In genomic region chr14:101781219-101781618, GRCm38 (mm10) we compare ENCODE assay signal across 31 mouse cellular contexts. TPM values are rescaled to one million over a fixed set of nuclear protein-coding genes. Genes with fewer than 3 reads are reported as not detected.
A peak's percentile ranks its signal among the peaks of the same experiment; 100 is the strongest.
DNase-seq lines count a peak whose midpoint lies in the region; ATAC-seq and TF ChIP-seq lines count a peak whose summit lies in the region.
"Had no signal": no experiment of that assay in that cellular context is flagged by ENCODE, and none has a peak within 500 bp of the region (broad histone marks: within the 10 kb centered on the region; RNA-seq: fewer than 3 reads in every experiment).

No protein-coding gene starts in this region.

- H3K9ac ChIP-seq in heart, embryonic 13.5 days = peak overlapping the region; percentile 50; the same call in 1 of the 2 replicates
- H3K9ac ChIP-seq in intestine, embryonic 15.5 days = no peak overlapping the region
- H3K9ac ChIP-seq in kidney, embryonic 14.5 days (ENCODE audit: low read depth, low read length) = no peak overlapping the region
- H3K9ac ChIP-seq: forebrain, embryonic 12.5 days; hindbrain, embryonic 14.5 days; limb, embryonic 12.5 days; liver, embryonic 15.5 days; lung, embryonic 14.5 days; midbrain, embryonic 12.5 days; neural tube, embryonic 12.5 days had no signal

- WGBS in heart, embryonic 13.5 days = 66% methylated on average over 11 of the region's 11 CpGs
- WGBS in intestine, embryonic 15.5 days = 59% methylated on average over 11 of the region's 11 CpGs
- WGBS in kidney, embryonic 14.5 days = 57% methylated on average over 11 of the region's 11 CpGs

- no peak for ATAC-seq in heart, embryonic 13.5 days (ENCODE audit: extremely low read depth, insufficient number of reproducible peaks, low FRiP score, low TSS enrichment)
- ATAC-seq in intestine, embryonic 15.5 days = peak; percentile 64
- ATAC-seq in granulocyte monocyte progenitor cell, adult 5-6 weeks (replicated peaks; ENCODE audit: poor library complexity, severe bottlenecking) = no peak
- no peak for ATAC-seq in kidney, embryonic 14.5 days (ENCODE audit: low FRiP score, low TSS enrichment)
- ATAC-seq: CD4-positive, CD25-positive, alpha-beta regulatory T cell, adult 4 months; inflammation-experienced regulatory T-cells, adult 6 months; Patski had no signal

- H3K4me2 ChIP-seq in heart, embryonic 13.5 days = no peak overlapping the region
- H3K4me2 ChIP-seq in intestine, embryonic 15.5 days (replicated peaks) = no peak overlapping the region
- no peak overlapping the region for H3K4me2 ChIP-seq in kidney, embryonic 14.5 days (replicated peaks; ENCODE audit: low read depth, low read length)
- H3K4me2 ChIP-seq: forebrain, embryonic 12.5 days; heart, embryonic 11.5 days; hindbrain, embryonic 14.5 days; limb, embryonic 12.5 days; liver, embryonic 15.5 days; lung, embryonic 14.5 days; midbrain, embryonic 12.5 days; neural tube, embryonic 12.5 days had no signal

- DNase-seq in heart, adult 18-20 months = no peak
- peak; percentile 79 for DNase-seq in ES-CJ7 (ENCODE audit: low read depth, low spot score)
- no peak for DNase-seq in layer of hippocampus, postnatal 25 days (ENCODE audit: extremely low spot score in 1 of 2, low spot score in 1 of 2)
- DNase-seq: adrenal gland, adult 8-10 months; cerebellum, adult 18-20 months; gastrocnemius, postnatal 14 days; heart, adult 11 months; thymus, postnatal 4 days had no signal

- no peaks in the 10 kb centered on the region for H3K9me3 ChIP-seq in heart, embryonic 13.5 days
- H3K9me3 ChIP-seq in E14TG2a.4 (ENCODE audit: low read length) = no peaks in the 10 kb centered on the region
- no peaks in the 10 kb centered on the region for H3K9me3 ChIP-seq in intestine, embryonic 15.5 days
- no peaks in the 10 kb centered on the region for H3K9me3 ChIP-seq in kidney, embryonic 14.5 days (ENCODE audit: control insufficient read depth, low read length)
- H3K9me3 ChIP-seq: forebrain, embryonic 12.5 days; limb, embryonic 12.5 days; liver, embryonic 15.5 days; midbrain, embryonic 12.5 days; neural tube, embryonic 12.5 days had no signal

- TF ChIP-seq CTCF in E14TG2a.4 (conservative IDR thresholded peaks at IDR 0.05; ENCODE audit: low read length) = no peak

- no peak overlapping the region for H3K27ac ChIP-seq in heart, embryonic 13.5 days (replicated peaks)
- no peak overlapping the region for H3K27ac ChIP-seq in intestine, embryonic 15.5 days
- no peak overlapping the region for H3K27ac ChIP-seq in kidney, embryonic 14.5 days (ENCODE audit: low read depth, low read length)
- H3K27ac ChIP-seq: forebrain, embryonic 12.5 days; hindbrain, embryonic 14.5 days; left cerebral cortex, adult 2 months; limb, embryonic 12.5 days; liver, embryonic 15.5 days; midbrain, embryonic 12.5 days; neural tube, embryonic 12.5 days had no signal

- H3K4me1 ChIP-seq in heart, embryonic 13.5 days = peaks cover 3% of the 10 kb centered on the region
- peaks cover 67% of the 10 kb centered on the region for H3K4me1 ChIP-seq in E14TG2a.4 (replicated peaks; ENCODE audit: low read depth, low read length)
- no peaks in the 10 kb centered on the region for H3K4me1 ChIP-seq in intestine, embryonic 15.5 days (replicated peaks)
- no peaks in the 10 kb centered on the region for H3K4me1 ChIP-seq in kidney, embryonic 14.5 days (ENCODE audit: control insufficient read depth, insufficient read depth, low read length)
- H3K4me1 ChIP-seq: limb, embryonic 12.5 days; liver, embryonic 15.5 days; neural tube, embryonic 12.5 days had no signal

- H3K36me3 ChIP-seq in heart, embryonic 13.5 days = no peaks in the 10 kb centered on the region
- no peaks in the 10 kb centered on the region for H3K36me3 ChIP-seq in E14TG2a.4 (ENCODE audit: insufficient read depth, low read length)
- no peaks in the 10 kb centered on the region for H3K36me3 ChIP-seq in intestine, embryonic 15.5 days
- H3K36me3 ChIP-seq in kidney, embryonic 14.5 days (ENCODE audit: control insufficient read depth, insufficient read depth, low read length) = no peaks in the 10 kb centered on the region
- H3K36me3 ChIP-seq: forebrain, embryonic 12.5 days; limb, embryonic 12.5 days; liver, embryonic 15.5 days; midbrain, embryonic 12.5 days; neural tube, embryonic 12.5 days had no signal

- H3K27me3 ChIP-seq in heart, embryonic 13.5 days (replicated peaks) = no peaks in the 10 kb centered on the region
- H3K27me3 ChIP-seq in E14TG2a.4 (ENCODE audit: insufficient read depth, low read length) = no peaks in the 10 kb centered on the region
- H3K27me3 ChIP-seq in intestine, embryonic 15.5 days (replicated peaks) = no peaks in the 10 kb centered on the region
- H3K27me3 ChIP-seq in kidney, embryonic 14.5 days (ENCODE audit: control insufficient read depth, insufficient read depth, low read length) = no peaks in the 10 kb centered on the region
- H3K27me3 ChIP-seq: forebrain, embryonic 12.5 days; limb, embryonic 12.5 days; liver, embryonic 15.5 days; midbrain, embryonic 12.5 days; neural tube, embryonic 12.5 days; Patski had no signal

- no peak overlapping the region for H3K4me3 ChIP-seq in heart, embryonic 13.5 days
- H3K4me3 ChIP-seq in E14TG2a.4 (replicated peaks; ENCODE audit: low read length) = 0 out of 2 replicates have a peak overlapping the region, but pooled peaks have one; percentile 20
- no peak overlapping the region for H3K4me3 ChIP-seq in intestine, embryonic 15.5 days (replicated peaks)
- H3K4me3 ChIP-seq in kidney, embryonic 14.5 days (ENCODE audit: low read length) = no peak overlapping the region
- H3K4me3 ChIP-seq: forebrain, embryonic 12.5 days; left cerebral cortex, adult 2 months; limb, embryonic 12.5 days; liver, embryonic 15.5 days; midbrain, embryonic 12.5 days; myocyte; neural tube, embryonic 12.5 days had no signal

RNA-seq across cellular contexts. Expression of gene Lmo7, which starts 51.5 kb away (rescaled TPM):
- 138 TPM in 2 replicates for polyA plus RNA-seq in heart, embryonic 13.5 days (2015; fragmentation: Nextera tagmentation; extraction: Ambion mirVana)
- total RNA-seq in heart, adult 18-20 months (2021) = 100 to 1,000 TPM; 327 to 346 TPM
- polyA plus RNA-seq in intestine, embryonic 15.5 days (2015; fragmentation: Nextera tagmentation; extraction: Ambion mirVana) = 19.5 and 21.8 TPM in 2 replicates
- total RNA-seq in granulocyte monocyte progenitor cell, adult 5-6 weeks (2014; fragmentation: Nextera tagmentation) = 0.06 TPM in 1 of 2 replicates, not detected in the other
- total RNA-seq in granulocyte monocyte progenitor cell, adult 5-6 weeks (2017) = 0.57 and 1.0 TPM in 2 replicates
- 100 to 1,000 TPM; 109 to 136 TPM for total RNA-seq in layer of hippocampus, postnatal 25 days (2021)
- 6.2 and 11.6 TPM in 2 replicates for polyA plus RNA-seq in kidney, embryonic 14.5 days (2014; fragmentation: Nextera tagmentation; extraction: Ambion mirVana)
- total RNA-seq: MEL had no signal

RNA-seq across cellular contexts. Expression of gene Gm9922, which starts 51.6 kb away (rescaled TPM):
- polyA plus RNA-seq in heart, embryonic 13.5 days (2015; fragmentation: Nextera tagmentation; extraction: Ambion mirVana) = 3.1 and 3.8 TPM in 2 replicates
- total RNA-seq in heart, adult 18-20 months (2021) = 1 to 10 TPM in 1 of 2 experiments, not detected in 1; 1.0 TPM
- 0.89 and 1.5 TPM in 2 replicates for polyA plus RNA-seq in intestine, embryonic 15.5 days (2015; fragmentation: Nextera tagmentation; extraction: Ambion mirVana)
- not detected in 2 replicates for total RNA-seq in granulocyte monocyte progenitor cell, adult 5-6 weeks (2014; fragmentation: Nextera tagmentation)
- total RNA-seq in granulocyte monocyte progenitor cell, adult 5-6 weeks (2017) = not detected in 2 replicates
- under 1 TPM in 1 of 2 experiments, not detected in 1; 0.74 TPM for total RNA-seq in layer of hippocampus, postnatal 25 days (2021)
- polyA plus RNA-seq in kidney, embryonic 14.5 days (2014; fragmentation: Nextera tagmentation; extraction: Ambion mirVana) = 1.6 and 3.0 TPM in 2 replicates
- total RNA-seq: gastrocnemius, postnatal 14 days; left cerebral cortex, adult 2 months; left cerebral cortex, postnatal 25 days; liver, adult 2 months; megakaryocyte, adult 5-6 weeks; MEL; midbrain, postnatal 0 days had no signal
- polyA plus RNA-seq: CD4-positive, CD25-positive, alpha-beta regulatory T cell, adult 4 months; hindbrain, embryonic 14.5 days; inflammation-experienced regulatory T-cells, adult 6 months; liver, adult 2 months; liver, embryonic 15.5 days had no signal

Comparison
In these comparisons a context has a peak if more than half of its experiments do, and no peak if none do; other contexts are left out.
1. RNA of gene Lmo7, which starts 51.5 kb away (total RNA-seq): 327 to 346 TPM in heart, adult 18-20 months and 109 to 136 TPM in layer of hippocampus, postnatal 25 days; 0.06 to 1.0 TPM in granulocyte monocyte progenitor cell, adult 5-6 weeks; every median in the first group is over 10 times any median in the second.